Mouse (Mus musculus): Measurements from ENCODE around the gene Cdk2. TPM values are rescaled to one million over a fixed set of nuclear protein-coding genes. Genes with fewer than 3 reads are reported as not detected.
"Not testable (repeated sequence)": the region's sequence is repeated elsewhere in the genome, so short reads cannot be mapped to it uniquely, and the experiment has no call there.

Gene Cdk2
- 1 to 10 TPM; 4.6 to 5.5 TPM for total RNA-seq (2021)
- long read RNA-seq, experiment 1, partial matches to known transcripts = 1 of 6 reads
- long read RNA-seq, experiment 1, other reads (novel, unspliced or antisense) = 0 of 6 reads
- long read RNA-seq, experiment 2, partial matches to known transcripts = 0 of 2 reads
- long read RNA-seq, experiment 2, other reads (novel, unspliced or antisense) = 0 of 2 reads

DNA sequence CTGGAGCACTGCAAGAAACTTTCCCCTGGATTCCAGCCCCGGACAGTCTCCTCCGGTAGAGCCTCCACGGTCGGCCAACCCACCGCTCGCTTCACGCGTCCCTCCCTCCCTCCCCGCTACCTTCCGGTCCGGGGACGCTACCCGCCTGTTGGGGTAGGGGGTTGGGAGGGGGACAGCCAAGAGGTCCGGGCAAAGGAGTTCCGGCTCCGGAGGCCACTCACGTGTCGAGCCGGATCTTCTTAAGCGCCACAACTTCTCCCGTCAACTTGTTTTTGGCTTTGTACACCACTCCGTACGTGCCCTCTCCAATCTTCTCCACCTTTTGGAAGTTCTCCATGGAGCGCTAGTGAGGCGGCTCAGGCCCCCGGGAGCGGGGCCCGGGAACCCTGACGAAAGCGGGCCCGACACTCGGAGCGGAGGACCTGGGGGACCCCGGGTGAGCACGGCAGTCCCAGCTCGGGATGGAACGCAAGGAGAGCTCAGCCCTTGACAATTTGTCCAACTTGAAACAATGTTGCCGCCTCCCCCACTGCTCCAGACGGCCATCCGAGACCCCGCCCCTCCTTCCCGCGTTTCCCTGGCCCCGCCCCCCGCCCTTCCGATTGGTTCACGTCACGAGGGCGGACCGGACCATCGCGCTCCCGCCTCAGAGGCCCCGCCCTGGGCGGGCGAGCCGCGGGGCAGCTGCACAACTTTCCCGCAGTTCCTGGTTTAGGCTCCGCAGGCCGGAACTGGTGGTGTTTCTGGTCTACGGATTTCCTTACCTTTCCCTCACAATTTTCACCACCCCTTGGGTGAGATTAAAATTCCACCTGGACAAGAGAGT is at the start of gene Cdk2:
TSS of gene Cdk2 (minus strand) at position 541 of the 826 bp plus-strand sequence.
- peak; percentile 89 to 92 for DNase-seq
- intact Hi-C loops (cut with DNase I) = loop anchor here (5.0 kb wide), 1 partner anchor 38 kb away; the partner anchor contains the start of gene Dgka

DNA sequence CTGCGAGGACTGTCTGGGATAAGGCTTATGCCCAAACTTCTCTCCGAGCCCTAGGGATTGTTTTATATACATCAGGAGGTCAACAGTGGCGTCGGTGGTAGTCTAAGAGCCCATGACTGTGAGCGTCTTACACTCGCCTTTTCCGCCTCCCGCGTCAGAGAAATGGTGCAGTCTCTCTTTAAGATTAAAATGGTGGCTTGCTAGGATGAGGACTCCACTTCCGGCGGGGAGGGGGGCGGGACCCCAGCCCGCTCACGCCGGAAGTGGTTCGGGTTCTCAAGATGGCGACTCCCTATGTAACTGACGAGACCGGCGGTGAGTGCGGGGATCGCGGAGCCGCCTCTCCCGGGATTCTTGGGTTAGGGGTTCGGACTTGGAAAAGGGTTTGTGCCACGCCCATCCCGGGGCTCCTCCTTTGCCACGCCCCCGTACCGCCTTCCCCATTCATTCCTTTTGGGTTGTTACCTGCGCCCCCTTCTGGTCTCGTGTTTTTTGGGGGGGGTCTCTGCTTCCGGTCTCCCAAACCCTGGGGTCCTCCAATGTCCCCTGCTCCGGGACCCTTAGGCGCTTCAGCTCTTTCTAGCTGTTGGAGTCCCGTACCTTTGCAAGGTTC is 43.5 kb upstream of the Cdk2 start:
- intact Hi-C loops (cut with DNase I) = no loop called here
- DNase-seq = peak; percentile 48 to 68

DNA sequence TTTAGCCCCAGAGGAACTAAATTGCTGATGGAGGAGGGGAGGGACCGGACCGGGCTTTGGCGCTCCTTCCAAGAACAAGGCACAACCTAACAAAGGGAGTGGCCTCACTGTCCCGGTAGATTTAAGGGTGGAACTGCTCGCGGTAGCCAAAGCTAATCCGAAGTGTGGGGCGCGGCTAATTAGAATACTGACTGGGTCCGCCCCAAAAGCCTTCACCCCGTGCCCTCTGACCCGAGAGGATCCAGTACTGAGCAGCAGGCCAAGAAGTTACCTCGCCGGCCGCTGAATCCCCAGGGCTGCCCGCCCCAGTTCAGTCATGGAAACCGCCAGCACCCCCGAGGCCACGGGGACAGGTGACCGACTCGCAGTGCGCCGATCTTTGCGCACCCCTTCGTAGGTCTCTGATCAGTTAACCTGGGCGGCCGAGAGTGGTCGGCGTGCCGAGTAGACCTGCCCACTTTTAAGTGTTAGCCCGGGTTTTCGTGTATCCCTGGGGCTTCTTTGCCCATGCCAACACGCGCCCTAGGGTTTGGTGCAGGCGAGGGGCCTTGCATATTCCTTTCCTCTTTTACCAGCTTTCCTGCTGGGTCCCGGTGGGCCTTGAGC is 42.9 kb upstream of the Cdk2 start, which contains the start of gene Pym1:
TSS of gene Pym1 (plus strand) at position 244 of the 606 bp plus-strand sequence.
- intact Hi-C loops (cut with DNase I) = no loop called here
- DNase-seq = peak; percentile 68 to 72

DNA sequence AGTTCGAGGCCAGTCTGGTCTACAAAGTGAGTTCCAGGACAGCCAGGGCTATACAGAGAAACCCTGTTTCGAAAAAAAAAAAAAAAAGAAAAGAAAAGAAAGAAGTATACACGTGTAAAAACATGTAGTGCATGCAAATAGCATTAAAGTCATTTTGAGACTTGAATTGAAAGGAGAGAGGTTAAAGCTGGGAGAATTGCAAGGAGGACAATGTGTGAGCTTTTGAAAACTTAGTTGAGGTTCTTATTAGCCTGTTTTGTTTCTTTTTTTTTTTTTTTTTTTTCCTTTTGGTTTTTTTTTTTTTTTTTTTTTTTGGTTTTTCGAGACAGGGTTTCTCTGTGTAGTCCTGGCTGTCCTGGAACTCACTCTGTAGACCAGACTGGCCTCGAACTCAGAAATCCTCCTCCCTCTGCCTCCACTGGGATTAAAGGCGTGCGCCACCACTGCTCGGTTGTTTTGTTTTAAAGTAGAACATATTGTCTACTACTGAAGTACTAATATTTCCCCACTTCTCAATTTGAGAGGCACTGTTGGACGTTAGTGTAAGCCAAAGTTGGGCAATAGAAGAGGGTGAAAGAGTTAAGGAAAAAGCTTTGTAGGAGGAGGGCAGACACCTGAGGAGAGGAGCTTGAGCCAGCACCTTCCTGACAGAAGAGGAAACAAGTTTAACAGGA is 42.3 kb upstream of the Cdk2 start:
- intact Hi-C loops (cut with DNase I) = no loop called here

DNA sequence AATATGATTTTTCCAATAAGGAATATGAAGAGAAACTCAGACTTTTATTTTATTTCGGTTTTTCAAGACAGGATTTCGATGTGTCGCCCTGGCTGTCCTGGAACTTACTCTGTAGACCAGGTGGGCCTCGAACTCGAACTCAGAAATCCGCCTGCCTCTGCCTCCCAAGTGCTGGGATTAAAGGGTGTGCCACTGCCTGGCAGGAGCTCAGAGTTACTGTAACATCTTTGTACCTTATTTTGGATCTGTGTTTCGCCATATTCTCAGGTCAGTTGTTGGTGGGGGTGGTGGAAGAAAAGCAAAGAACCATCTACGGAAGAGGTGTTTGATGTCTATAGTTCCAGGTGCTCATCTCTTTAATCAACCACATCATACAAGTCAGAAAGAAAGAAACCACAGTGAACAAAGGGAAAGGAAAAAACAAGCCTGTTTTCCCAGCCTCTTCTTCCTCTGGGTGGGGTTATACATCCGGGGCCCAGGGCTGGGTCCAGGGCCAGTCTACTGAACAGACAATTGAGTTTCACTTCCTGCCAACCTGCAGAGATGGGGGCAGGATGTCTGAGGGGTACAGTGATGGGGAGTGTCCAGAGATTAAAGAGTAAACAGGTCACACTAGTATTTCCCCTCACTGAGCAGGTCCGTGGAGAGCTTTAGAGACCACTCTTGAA is 41.2 kb upstream of the Cdk2 start:
- intact Hi-C loops (cut with DNase I) = no loop called here
- no peak for DNase-seq

More for the DNA sequence above, 42.3 kb upstream of the Cdk2 start:
- no peak for DNase-seq

DNA sequence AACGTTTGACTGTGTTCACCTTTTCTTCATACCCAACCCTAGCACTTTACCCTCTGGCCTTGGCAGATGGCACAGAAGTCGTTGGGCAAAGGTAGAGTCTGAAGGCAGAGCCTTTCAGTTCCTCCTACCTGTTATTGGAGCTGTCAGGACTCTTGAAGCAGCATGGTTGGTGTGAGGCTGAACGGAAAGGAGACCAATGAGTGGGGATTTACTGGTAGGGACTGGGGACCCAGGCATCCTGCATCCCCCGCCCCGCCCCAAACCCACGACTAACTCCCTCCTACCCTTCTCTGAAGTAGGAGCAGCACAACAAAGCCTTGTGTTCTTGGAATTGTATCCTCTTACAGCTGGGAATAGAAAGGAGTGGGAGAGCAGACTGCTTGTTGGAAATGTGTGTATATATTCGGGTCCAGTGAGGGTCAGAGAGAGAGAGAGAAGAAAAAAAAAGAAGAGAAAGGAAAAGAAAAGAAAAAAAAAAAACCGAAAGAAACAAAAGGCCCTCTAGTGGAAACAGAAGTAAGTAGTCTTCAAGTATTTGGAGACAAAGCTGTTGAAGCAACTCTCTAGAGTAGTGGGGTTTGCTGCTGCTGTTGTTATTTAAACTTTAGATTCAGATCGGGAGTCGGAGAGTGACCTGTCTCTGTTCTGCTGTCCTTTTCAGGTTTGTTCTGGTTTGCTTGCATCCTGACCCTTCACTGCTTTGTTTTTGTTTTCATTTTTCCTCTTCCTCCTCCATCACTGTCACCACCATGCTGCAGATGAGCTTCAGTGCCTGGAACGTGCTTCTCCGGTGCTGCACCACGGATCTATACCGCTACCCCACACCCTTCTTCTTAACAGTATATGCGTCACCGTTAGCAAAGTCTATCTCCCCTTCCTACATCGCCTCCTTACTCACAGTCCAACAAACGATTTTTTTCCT is 40.1 kb upstream of the Cdk2 start, which contains the start of gene Dgka:
TSS of gene Dgka (minus strand) at position 176 of the 922 bp plus-strand sequence.
- intact Hi-C loops (cut with DNase I) = loop anchor here (5.0 kb wide), 1 partner anchor 43 kb away; the partner anchor contains the start of gene Pmel
- no peak for DNase-seq

DNA sequence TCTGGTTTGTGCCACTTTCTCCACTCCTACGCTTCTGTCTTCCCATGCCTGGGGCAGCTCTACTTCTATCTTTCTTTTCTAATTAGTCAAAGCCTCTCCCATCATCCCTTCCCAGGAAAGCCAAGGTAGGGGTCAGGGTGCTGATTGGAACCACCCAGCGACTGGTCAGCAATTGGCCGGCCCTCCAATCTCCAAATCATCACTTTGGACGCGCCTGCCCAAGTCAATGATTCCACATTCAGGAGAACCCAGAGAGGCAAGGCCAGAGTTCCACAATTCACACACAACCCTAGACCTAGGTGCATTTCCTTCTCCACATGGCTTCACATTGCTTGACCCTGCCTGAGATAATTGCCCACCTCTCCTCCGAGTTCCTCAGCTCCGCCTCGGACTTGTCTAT is 39.4 kb upstream of the Cdk2 start:
- intact Hi-C loops (cut with DNase I) = loop anchor here (5.0 kb wide), 1 partner anchor 42 kb away; the partner anchor contains the start of gene Pmel
- no peak for DNase-seq

DNA sequence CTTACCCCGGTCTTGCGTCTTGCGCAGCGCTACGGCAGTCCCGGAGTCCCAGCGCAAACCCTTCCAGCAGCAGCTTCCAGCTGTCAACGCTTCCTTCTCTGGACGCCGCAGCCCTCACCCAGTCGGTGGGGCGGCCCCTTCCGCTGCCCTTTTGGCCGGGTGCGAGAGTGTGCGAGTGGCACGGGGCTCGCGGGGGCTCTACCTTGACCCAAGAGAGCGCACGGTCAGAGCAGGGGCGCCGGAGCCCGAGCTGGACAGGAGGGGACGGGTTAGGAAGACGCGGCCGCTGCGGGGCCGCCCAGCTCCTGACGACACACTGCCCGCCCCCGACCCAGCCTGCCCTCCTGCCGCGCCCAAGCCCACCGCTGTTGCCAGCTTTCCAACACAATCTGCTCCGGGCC is 39.0 kb upstream of the Cdk2 start:
- peak; percentile 57 to 68 for DNase-seq
- intact Hi-C loops (cut with DNase I) = loop anchor here (5.0 kb wide), 1 partner anchor 41 kb away; the partner anchor contains the start of gene Pmel

DNA sequence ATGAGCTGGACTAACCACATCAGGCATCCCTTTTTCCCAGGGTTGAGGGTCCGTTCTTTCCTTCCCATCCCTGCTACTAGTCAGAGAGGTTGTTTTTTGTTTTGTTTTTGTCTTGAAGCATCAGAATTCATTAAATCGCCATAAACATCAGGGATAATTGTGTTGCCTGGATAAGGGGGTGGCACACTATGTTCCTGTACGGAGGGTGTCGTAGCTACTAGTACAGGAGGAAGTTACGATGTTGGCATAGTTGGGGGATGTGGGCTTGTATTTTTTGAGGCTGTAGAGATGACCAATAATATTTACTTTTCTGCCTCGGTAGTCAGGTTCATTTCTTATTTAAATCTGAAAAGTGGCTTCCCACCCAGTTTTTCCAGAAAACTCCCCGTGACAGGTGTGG is 38.4 kb upstream of the Cdk2 start:
- DNase-seq = no peak
- intact Hi-C loops (cut with DNase I) = loop anchor here (5.0 kb wide), 1 partner anchor 41 kb away; the partner anchor contains the start of gene Pmel

DNA sequence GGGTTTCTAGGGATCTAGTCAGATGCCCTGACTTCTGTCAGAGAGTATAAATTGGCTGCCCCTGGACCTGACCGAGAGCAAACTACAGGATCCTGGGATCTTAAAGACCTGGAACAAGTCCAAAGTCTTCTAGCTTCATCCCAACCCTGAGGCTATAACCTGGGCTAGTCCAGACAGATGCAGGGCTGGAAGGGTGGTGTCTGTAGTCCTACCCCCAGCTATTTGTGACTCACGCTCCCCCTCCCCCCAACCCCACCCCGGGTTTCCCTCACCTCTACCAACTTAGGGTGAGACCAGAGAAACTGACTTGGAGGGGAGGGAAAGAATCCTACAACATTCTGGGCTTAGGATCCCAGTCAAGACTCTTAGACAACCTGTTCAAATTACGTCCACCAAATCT is 37.8 kb upstream of the Cdk2 start:
- intact Hi-C loops (cut with DNase I) = loop anchor here (5.0 kb wide), 1 partner anchor 40 kb away; the partner anchor contains the start of gene Pmel
- no peak for DNase-seq

DNA sequence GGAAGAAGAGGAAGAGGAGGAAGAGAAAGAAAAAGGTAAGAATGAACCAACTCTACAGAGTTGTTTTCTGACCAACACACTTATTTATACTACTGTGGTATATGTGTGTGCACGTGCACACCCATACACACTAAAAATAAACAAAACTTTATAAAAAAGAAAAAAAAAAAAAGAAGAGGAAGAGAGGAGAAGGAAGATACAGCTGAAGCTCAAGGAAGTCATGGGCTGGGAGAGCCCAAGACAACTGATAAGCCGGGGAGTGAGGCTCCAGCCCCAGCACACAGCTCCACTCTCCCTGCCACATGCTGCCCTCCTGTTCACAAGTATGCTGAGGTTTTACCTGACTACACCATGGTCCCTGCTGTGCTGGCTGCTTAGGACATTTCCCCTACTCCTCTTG is 35.5 kb upstream of the Cdk2 start:
- intact Hi-C loops (cut with DNase I) = loop anchor here (5.0 kb wide), 1 partner anchor 38 kb away; the partner anchor contains the start of gene Pmel
- DNase-seq = no peak

DNA sequence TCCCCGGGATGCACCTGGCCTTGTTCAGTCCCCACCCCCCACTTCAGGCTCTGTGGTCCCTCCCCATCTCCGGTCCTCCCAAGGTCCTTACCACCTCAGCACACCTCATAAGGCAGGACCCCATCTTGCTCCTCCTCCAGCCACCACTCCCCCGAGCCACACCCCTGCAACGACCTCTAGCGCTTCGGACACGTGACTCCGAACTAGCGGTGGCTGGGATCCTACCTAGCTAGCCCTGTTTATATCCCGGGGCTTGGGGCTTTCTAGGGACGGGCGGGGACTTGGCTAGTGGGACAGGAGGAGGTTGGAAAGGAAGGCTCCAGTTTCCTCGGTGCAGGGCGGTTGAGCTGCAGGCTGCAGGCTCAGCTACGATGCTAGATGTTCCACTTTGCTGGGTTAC is 32.6 kb upstream of the Cdk2 start:
- intact Hi-C loops (cut with DNase I) = loop anchor here (5.0 kb wide), 1 partner anchor 90 kb away; no protein-coding TSS in a partner anchor
- no peak for DNase-seq

DNA sequence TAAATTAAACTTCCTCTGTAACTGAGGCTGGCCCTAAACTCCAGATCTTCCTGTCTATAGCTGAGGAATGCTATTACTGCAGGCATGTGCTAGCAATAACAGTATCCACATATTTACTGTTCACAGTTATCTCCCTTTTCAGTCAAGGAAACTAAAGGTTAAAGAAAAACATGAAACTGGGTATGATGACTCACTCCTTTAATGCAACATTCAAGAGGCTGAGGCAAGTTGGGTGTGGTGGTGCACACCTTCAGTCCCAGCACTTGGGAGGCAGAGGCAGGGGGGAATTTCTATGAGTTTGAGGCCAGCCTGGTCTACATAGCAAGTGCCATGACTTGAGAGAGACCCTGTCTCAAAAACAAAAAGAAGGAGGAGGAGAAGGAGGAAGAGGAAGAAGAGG is 27.2 kb upstream of the Cdk2 start:
- DNase-seq = no peak
- intact Hi-C loops (cut with DNase I) = loop anchor here (2.0 kb wide), 1 partner anchor 163 kb away; no protein-coding TSS in a partner anchor

DNA sequence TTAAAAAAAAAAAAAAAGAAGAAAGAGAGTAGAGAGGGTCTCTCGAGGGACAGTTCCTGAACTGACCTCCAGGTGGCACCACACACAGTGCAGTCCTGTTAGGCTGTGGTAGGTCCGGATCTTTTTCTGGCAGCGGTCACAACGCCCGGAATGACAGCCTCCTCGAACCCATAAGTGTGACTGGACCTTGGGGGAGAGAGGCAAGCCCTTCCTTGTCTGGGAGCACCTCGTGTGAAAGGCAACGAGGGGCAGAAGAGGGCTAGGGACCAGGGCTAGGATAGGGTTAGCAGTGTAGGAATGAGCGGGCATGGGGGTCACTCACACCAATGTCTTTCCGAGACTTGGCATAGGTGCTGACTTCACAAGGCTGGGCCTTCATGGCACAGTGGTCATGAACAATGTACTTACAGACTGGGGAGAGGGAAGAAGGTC is 26.2 kb upstream of the Cdk2 start:
- intact Hi-C loops (cut with DNase I) = loop anchor here (2.0 kb wide), 1 partner anchor 164 kb away; no protein-coding TSS in a partner anchor
- peak; percentile 58 to 74 for DNase-seq

DNA sequence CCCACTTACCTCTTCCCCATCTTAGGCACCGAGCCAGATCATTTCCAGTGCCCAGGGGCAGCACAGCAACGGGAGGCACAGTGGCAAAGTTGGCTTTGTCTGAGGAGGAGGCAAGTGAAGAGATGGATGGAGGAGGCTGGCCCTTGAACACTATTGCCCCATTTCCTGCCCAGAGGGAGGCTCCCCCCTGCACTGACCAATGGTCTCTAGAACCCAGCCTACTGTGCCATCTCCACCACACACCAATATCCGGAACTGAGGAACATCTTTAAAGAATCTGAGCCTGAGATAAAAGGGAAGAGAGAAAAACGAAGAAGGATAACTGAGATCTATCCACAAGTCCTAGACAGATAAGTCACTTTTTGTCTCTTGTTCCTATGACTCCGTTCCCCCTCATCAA is 23.2 kb upstream of the Cdk2 start:
- intact Hi-C loops (cut with DNase I) = no loop called here
- DNase-seq = no peak

DNA sequence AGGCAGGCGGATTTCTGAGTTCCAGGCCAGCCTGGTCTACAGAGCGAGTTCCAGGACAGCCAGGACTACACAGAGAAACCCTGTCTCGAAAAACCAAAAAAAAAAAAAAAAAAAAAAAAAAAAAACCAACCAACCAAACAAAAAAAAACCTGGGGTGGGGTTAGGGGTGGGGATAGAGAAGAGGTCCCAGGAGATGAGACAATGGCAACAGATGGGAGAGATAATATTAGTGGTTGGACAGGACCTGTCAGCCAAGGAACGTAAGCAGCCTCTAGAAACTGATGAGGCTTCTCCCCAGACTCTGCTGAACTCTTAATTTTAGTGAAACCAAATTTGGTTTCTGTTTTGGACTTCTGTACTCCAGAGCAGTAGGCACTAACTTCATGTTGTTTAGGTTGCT is 20.6 kb upstream of the Cdk2 start:
- intact Hi-C loops (cut with DNase I); DNase-seq: not testable (repeated sequence)

DNA sequence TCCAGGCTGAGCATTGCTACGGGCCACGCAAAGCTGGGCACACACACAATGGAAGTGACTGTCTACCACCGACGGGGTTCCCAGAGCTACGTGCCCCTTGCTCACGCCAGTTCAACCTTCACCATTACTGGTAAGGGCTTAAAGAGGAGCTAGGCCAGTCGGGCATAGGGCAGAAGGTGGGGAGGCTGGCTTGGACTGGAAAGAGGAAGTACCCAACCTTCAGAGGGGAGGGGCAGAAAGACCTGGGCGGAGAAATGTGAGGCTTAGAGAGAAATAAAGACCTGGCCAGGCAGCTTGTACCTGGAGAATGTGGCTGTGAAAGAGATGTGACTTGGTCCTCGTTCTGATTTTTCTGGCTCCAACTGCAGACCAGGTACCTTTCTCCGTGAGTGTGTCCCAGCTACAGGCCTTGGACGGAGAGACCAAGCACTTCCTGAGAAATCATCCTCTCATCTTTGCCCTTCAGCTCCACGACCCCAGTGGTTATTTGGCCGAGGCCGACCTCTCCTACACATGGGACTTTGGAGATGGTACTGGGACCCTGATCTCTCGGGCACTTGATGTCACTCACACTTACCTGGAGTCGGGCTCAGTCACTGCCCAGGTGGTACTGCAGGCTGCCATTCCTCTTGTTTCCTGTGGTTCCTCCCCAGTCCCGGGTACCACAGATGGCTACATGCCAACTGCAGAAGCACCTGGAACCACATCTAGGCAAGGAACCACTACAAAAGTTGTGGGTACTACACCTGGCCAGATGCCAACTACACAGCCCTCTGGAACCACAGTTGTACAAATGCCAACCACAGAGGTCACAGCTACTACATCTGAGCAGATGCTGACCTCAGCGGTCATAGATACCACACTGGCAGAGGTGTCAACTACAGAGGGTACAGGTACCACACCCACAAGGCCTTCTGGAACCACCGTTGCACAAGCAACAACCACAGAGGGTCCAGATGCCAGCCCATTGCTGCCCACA is 11.0 kb upstream of the Cdk2 start:
- DNase-seq = no peak
- intact Hi-C loops (cut with DNase I) = no loop called here
